Mouse (Mus musculus) testis, adult 2 months (tissue): Measurements from ENCODE around the gene Trio. TPM values are rescaled to one million over a fixed set of nuclear protein-coding genes. Genes with fewer than 3 reads are reported as not detected.

Experiments used
- H3K27ac ChIP-seq: fragments of 200-500 bp; 2 replicates; pipeline ENCODE4 v1.5.1; 2012; ENCODE audit warnings: low read depth, low read length; ENCODE audit not compliant: control insufficient read depth, insufficient read depth
- H3K27me3 ChIP-seq: fragments of 200-500 bp; 2 replicates; pipeline ENCODE4 v1.6.1; 2012; ENCODE audit warnings: mild to moderate bottlenecking, low read length, moderate library complexity; ENCODE audit not compliant: control insufficient read depth, insufficient read depth
- H3K36me3 ChIP-seq: fragments of 200-500 bp; 2 replicates; pipeline ENCODE4 v1.6.1; 2012; ENCODE audit warnings: mild to moderate bottlenecking, low read length; ENCODE audit not compliant: control insufficient read depth, insufficient read depth
- H3K4me1 ChIP-seq: fragments of 200-500 bp; 2 replicates; pipeline ENCODE4 v1.6.1; 2012; ENCODE audit warnings: low read length; ENCODE audit not compliant: control insufficient read depth, insufficient read depth
- H3K4me3 ChIP-seq: fragments of 200-500 bp; 2 replicates; pipeline ENCODE4 v1.5.1; 2012; ENCODE audit warnings: low read depth, mild to moderate bottlenecking, low read length, moderate library complexity, mixed read lengths; ENCODE audit not compliant: control insufficient read depth
- CTCF ChIP-seq: fragments of 200-500 bp; IDR thresholded peaks from 2 replicates; pipeline ENCODE4 v1.5.1; 2012; ENCODE audit warnings: low read depth, mild to moderate bottlenecking, inconsistent platforms, low read length, moderate library complexity; ENCODE audit not compliant: control insufficient read depth, insufficient read depth, insufficient replicate concordance
- POLR2A ChIP-seq: fragments of 200-500 bp; IDR thresholded peaks from 2 replicates; pipeline ENCODE4 v1.6.1; 2012; ENCODE audit warnings: low read depth, mild to moderate bottlenecking, inconsistent platforms, low read length, moderate library complexity; ENCODE audit not compliant: control insufficient read depth
- polyA plus RNA-seq: library from polyadenylated mRNA; depleted of rRNA; stranded (reverse); fragments of >200 nt; gene quantifications from 2 replicates; pipeline ENCODE4 v1.2.3, GENCODE M21; 2012

Trio gene
- polyA plus RNA-seq, 1 experiment = 18.8 TPM

DNA sequence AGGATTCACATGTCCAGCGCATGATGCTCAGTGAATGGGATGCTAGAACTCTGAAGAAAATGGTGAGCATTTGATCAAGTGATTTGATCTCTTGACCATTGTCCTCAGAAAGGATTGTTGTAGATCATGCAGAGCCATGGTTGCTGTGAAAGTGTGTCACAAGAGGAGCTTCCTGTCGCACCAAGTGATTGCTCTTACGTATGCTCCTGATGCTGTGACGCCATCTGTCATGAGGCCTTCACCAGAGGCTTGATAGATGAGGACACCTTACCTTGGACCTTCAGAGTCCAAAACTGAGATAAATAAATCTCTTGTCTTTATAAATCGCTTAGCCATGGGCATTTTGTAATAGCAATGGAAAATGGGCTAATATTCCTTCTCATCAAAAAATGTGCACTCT, 328.0 kb downstream of the Trio start:
- Histone ChIP-seq H3K4me1 (no peaks in the 10 kb centered on the region), H3K27ac (no peak overlapping the region), H3K27me3 (no peaks in the 10 kb centered on the region), H3K4me3 (no peak overlapping the region), H3K36me3 (no peaks in the 10 kb centered on the region)
- TF ChIP-seq CTCF = no peak
- no peak for TF ChIP-seq POLR2A

GRCm38 (mm10) chr15:27693235-27693634, 332.4 kb downstream of the Trio start:
- TF ChIP-seq POLR2A (no peak), CTCF (no peak)
- no peaks in the 10 kb centered on the region for H3K36me3 ChIP-seq
- H3K4me3 ChIP-seq = no peak overlapping the region
- no peaks in the 10 kb centered on the region for H3K4me1 ChIP-seq
- no peaks in the 10 kb centered on the region for H3K27me3 ChIP-seq
- H3K27ac ChIP-seq = no peak overlapping the region

- Histone ChIP-seq H3K4me3 (no peak overlapping the region), H3K27ac (no peak overlapping the region), H3K36me3 (no peaks in the 10 kb centered on the region), H3K27me3 (no peaks in the 10 kb centered on the region), H3K4me1 (no peaks in the 10 kb centered on the region)
- no peak for TF ChIP-seq CTCF
- no peak for TF ChIP-seq POLR2A
Measured at GRCm38 (mm10) chr15:27692161-27692560, 333.5 kb downstream of the Trio start.

- no peaks in the 10 kb centered on the region for H3K4me1 ChIP-seq
- TF ChIP-seq CTCF = no peak
- TF ChIP-seq POLR2A = no peak
Measured at GRCm38 (mm10) chr15:27691213-27691612, 334.4 kb downstream of the Trio start.

DNA sequence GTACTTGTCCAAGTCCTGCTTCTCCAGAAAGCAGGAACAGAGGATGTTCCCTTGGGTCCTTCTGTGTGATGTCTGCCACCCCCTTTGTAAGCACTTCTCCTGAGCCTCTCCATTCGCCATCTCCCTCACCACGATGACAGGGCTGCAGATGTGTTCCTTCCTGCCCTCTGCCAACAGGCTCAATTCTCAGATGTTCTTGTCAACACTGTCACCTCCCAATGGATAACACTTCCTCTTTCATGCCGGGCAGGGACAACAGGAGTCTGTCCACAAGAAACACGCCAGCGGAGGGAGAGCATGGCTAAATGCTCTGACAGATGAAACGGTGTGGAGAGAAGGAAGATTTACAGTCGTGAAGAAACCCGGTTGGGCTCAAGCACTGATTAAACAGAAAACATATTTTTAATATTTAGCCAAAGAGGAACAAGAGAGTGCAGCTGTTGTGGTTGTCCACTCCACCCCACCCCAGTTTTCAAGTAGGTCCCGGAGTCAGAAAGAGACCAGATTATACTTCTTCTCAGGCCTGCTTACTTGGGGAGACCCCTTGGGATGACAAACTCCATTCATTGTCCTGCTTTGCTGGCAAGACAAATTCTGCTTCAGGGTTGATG, 337.5 kb downstream of the Trio start:
- Histone ChIP-seq H3K4me3 (no peak overlapping the region), H3K36me3 (no peaks in the 10 kb centered on the region), H3K27ac (no peak overlapping the region), H3K27me3 (no peaks in the 10 kb centered on the region), H3K4me1 (no peaks in the 10 kb centered on the region)
- no peak for TF ChIP-seq POLR2A
- no peak for TF ChIP-seq CTCF

More at GRCm38 (mm10) chr15:27691213-27691612, 334.4 kb downstream of the Trio start:
- Histone ChIP-seq H3K27me3 (no peaks in the 10 kb centered on the region), H3K36me3 (no peaks in the 10 kb centered on the region), H3K27ac (no peak overlapping the region), H3K4me3 (no peak overlapping the region)

GRCm38 (mm10) chr15:27684813-27685212, 340.8 kb downstream of the Trio start:
- H3K4me3 ChIP-seq = no peak overlapping the region
- TF ChIP-seq CTCF = no peak
- TF ChIP-seq POLR2A = no peak
- H3K27ac ChIP-seq = no peak overlapping the region
- no peaks in the 10 kb centered on the region for H3K36me3 ChIP-seq
- peaks cover 3% of the 10 kb centered on the region for H3K4me1 ChIP-seq
- no peaks in the 10 kb centered on the region for H3K27me3 ChIP-seq

- peaks cover 3% of the 10 kb centered on the region for H3K4me1 ChIP-seq
- no peak overlapping the region for H3K4me3 ChIP-seq
- TF ChIP-seq POLR2A (no peak), CTCF (no peak)
- H3K27ac ChIP-seq = no peak overlapping the region
- no peaks in the 10 kb centered on the region for H3K27me3 ChIP-seq
- no peaks in the 10 kb centered on the region for H3K36me3 ChIP-seq
Measured at GRCm38 (mm10) chr15:27683206-27683605, 342.4 kb downstream of the Trio start.

GRCm38 (mm10) chr15:27682619-27683018, 343.0 kb downstream of the Trio start:
- no peak for TF ChIP-seq POLR2A
- no peak for TF ChIP-seq CTCF
- no peaks in the 10 kb centered on the region for H3K27me3 ChIP-seq
- H3K4me1 ChIP-seq = peaks cover 3% of the 10 kb centered on the region
- H3K4me3 ChIP-seq = no peak overlapping the region
- no peaks in the 10 kb centered on the region for H3K36me3 ChIP-seq
- no peak overlapping the region for H3K27ac ChIP-seq
